Mouse (Mus musculus) forebrain, embryonic 11.5 days (tissue): ENCODE results near the gene Srsy. TPM values are rescaled to one million over a fixed set of nuclear protein-coding genes. Genes with fewer than 3 reads are reported as not detected.
"Not testable (repeated sequence)": the region's sequence is repeated elsewhere in the genome, so short reads cannot be mapped to it uniquely, and the experiment has no call there.

ENCODE experiments used
- ATAC-seq: fragments of 200-750 bp; cut with Nextera tagmentation; replicated peaks from 2 replicates; pipeline ENCODE4 v1.8.0; 2017; ENCODE audit warnings: moderate TSS enrichment; ENCODE audit not compliant: low FRiP score
- DNase-seq: peaks from one replicate; pipeline ENCODE4 v3.0.0-alpha.2; 2017; ENCODE audit warnings: low spot score
- H3K27ac ChIP-seq: fragments of 300-500 bp; sonication (generic); 2 replicates; pipeline ENCODE4 v1.5.1; 2014; ENCODE audit warnings: low read depth, low read length
- H3K27me3 ChIP-seq: fragments of 300-500 bp; sonication (generic); 2 replicates; pipeline ENCODE4 v1.6.1; 2014; ENCODE audit warnings: mild to moderate bottlenecking, low read length, mixed read lengths; ENCODE audit not compliant: control insufficient read depth, insufficient read depth
- H3K36me3 ChIP-seq: fragments of 300-500 bp; sonication (generic); 2 replicates; pipeline ENCODE4 v1.6.1; 2014; ENCODE audit warnings: mild to moderate bottlenecking, low read length, moderate library complexity, mixed read lengths; ENCODE audit not compliant: control insufficient read depth, insufficient read depth
- H3K4me1 ChIP-seq: fragments of 300-500 bp; sonication (generic); replicated peaks from 2 replicates; pipeline ENCODE4 v1.6.1; 2014; ENCODE audit warnings: low read length, mixed read lengths; ENCODE audit not compliant: control insufficient read depth, insufficient read depth
- H3K4me2 ChIP-seq: fragments of 300-500 bp; sonication (generic); 2 replicates; pipeline ENCODE4 v1.6.1; 2014; ENCODE audit warnings: low read depth, mild to moderate bottlenecking, low read length, moderate library complexity, mixed read lengths; ENCODE audit not compliant: severe bottlenecking
- H3K4me3 ChIP-seq: fragments of 300-500 bp; sonication (generic); 2 replicates; pipeline ENCODE4 v1.5.1; 2014; ENCODE audit warnings: low read depth, low read length
- H3K9ac ChIP-seq: fragments of 300-500 bp; sonication (generic); 2 replicates; pipeline ENCODE4 v1.6.1; 2014; ENCODE audit warnings: low read length
- H3K9me3 ChIP-seq: fragments of 300-500 bp; sonication (generic); 2 replicates; pipeline ENCODE4 v1.6.1; 2016; ENCODE audit warnings: low read length, mixed read lengths; ENCODE audit not compliant: control insufficient read depth
- WGBS: fragments of 180-500 bp; shearing (Covaris S2); extraction: QIAGEN DNeasy Blood & Tissue Kit; methylation state at CpG from one replicate; pipeline ENCODE4 v1.1.7; 2014; 5-methylcytosine and 5-hydroxymethylcytosine counted together
- polyA plus RNA-seq: library from polyadenylated mRNA; unstranded; fragments of >200 nt; fragmentation: Nextera tagmentation; extraction: Ambion mirVana; gene quantifications from 2 replicates; pipeline ENCODE4 v1.2.1, GENCODE M21; 2014

The Srsy gene
- not detected in 2 replicates for polyA plus RNA-seq

DNA sequence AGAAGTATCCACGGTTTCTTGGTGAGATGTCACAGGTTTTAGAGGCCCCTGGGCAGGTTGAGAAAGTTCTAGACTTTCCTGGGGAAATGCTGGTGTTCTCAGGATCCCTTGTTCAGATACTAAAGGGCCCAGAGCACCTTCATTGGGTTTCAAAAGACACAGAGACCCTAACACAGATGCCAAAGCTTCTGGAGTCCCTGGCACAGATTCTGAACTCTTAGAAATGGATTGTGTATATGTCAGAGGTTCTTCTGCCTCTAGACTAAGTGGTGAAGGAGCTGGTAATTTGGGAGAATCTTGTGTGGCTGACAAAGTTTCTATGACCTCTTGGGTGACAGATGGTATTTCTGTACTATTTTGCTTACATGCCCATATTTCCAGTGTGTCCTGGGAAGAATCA is at the start of gene Srsy:
Srsy (minus strand) TSS at position 101 of the 400 bp plus-strand sequence.
- H3K4me3 ChIP-seq, ATAC-seq, H3K4me2 ChIP-seq, H3K9ac ChIP-seq, DNase-seq, H3K27me3 ChIP-seq, H3K9me3 ChIP-seq, H3K27ac ChIP-seq, H3K4me1 ChIP-seq, H3K36me3 ChIP-seq: not testable (repeated sequence)
- WGBS, result no CpG with 5 or more reads among the region's 1 CpGs

Other genes with a start within 250 kb of the Srsy start
- not detected in 2 replicates for gene Gm21904, start 91.1 kb downstream of the Srsy start, polyA plus RNA-seq
- gene Gm20772, start 62.6 kb downstream of the Srsy start, polyA plus RNA-seq, result not detected in 2 replicates
- not detected in 2 replicates for gene Gm20831, start 62.6 kb downstream of the Srsy start, polyA plus RNA-seq
- gene Gm21764, start 124.5 kb upstream of the Srsy start, polyA plus RNA-seq, result not detected in 2 replicates
- gene Ssty1, start 151.8 kb upstream of the Srsy start, polyA plus RNA-seq, result not detected in 2 replicates